Mouse (Mus musculus) thymus, postnatal 0 days (tissue): ENCODE results near the gene Mrpl3. TPM values are rescaled to one million over a fixed set of nuclear protein-coding genes. Genes with fewer than 3 reads are reported as not detected.

Experiments used
- polyA plus RNA-seq: library from polyadenylated mRNA; unstranded; fragments of >200 nt; fragmentation: Nextera tagmentation; extraction: Ambion mirVana; gene quantifications from 2 replicates; pipeline ENCODE4 v1.2.1, GENCODE M21; 2015

The Mrpl3 gene
- polyA plus RNA-seq, 1 experiment from 2014 or later: 144 TPM

Other genes starting within 250 kb of the Mrpl3 start
- 54.5 and 57.7 TPM in 2 replicates for gene Nudt16, start 78.6 kb downstream of the Mrpl3 start, polyA plus RNA-seq
- not detected in 2 replicates for gene 1700080E11Rik, start 91.9 kb downstream of the Mrpl3 start, polyA plus RNA-seq